Mouse (Mus musculus) myocyte (in vitro differentiated cells): ENCODE results near the gene Rbp1. TPM values are rescaled to one million over a fixed set of nuclear protein-coding genes. Genes with fewer than 3 reads are reported as not detected.

ENCODE experiments used
- H3K27me3 ChIP-seq: one replicate; pipeline ENCODE4 v1.6.1; 2011; ENCODE audit not compliant: control insufficient read depth, insufficient read depth, insufficient read length
- H3K36me3 ChIP-seq: one replicate; pipeline ENCODE4 v1.6.1; 2011; ENCODE audit not compliant: control insufficient read depth, insufficient read depth
- H3K4me2 ChIP-seq: one replicate; pipeline ENCODE4 v1.6.1; 2011; ENCODE audit warnings: low read depth, control low read depth
- H3K4me3 ChIP-seq: one replicate; pipeline ENCODE4 v1.5.1; 2011; ENCODE audit warnings: mild to moderate bottlenecking, control low read depth, moderate library complexity
- H3K79me2 ChIP-seq: one replicate; pipeline ENCODE4 v1.6.1; 2011; ENCODE audit not compliant: control insufficient read depth, insufficient read depth
- H3ac ChIP-seq: one replicate; pipeline ENCODE4 v1.6.1; 2011; ENCODE audit not compliant: control insufficient read depth, insufficient read length
- CEBPB ChIP-seq: IDR thresholded peaks from 2 replicates; pipeline ENCODE4 v1.6.1; 2011; ENCODE audit warnings: mild to moderate bottlenecking, moderate library complexity; ENCODE audit not compliant: poor library complexity, insufficient read depth, severe bottlenecking
- E2F4 ChIP-seq: IDR thresholded peaks from one replicate; pipeline ENCODE4 v1.6.1; 2011; ENCODE audit warnings: mild to moderate bottlenecking, control low read depth, moderate library complexity; ENCODE audit not compliant: insufficient read depth
- MAX ChIP-seq: IDR thresholded peaks from one replicate; pipeline ENCODE4 v1.6.1; 2011; ENCODE audit warnings: low read depth, mild to moderate bottlenecking, control low read depth
- MYOD1 ChIP-seq, 3 experiments: IDR thresholded peaks; one replicate each; pipeline ENCODE4 v1.6.1; 2011; ENCODE audit warnings: control low read depth in 2 of 3, low read depth in 2 of 3, mild to moderate bottlenecking in 2 of 3, moderate library complexity in 1 of 3; ENCODE audit not compliant: insufficient read length in 2 of 3, control insufficient read depth in 1 of 3
- MYOG ChIP-seq, 3 experiments: IDR thresholded peaks; one replicate each; pipeline ENCODE4 v1.6.1; 2011; ENCODE audit warnings: control low read depth in 2 of 3, low read depth in 2 of 3, mild to moderate bottlenecking in 2 of 3; ENCODE audit not compliant: insufficient read length in 2 of 3, control insufficient read depth in 1 of 3, insufficient read depth in 1 of 3
- POLR2A ChIP-seq: IDR thresholded peaks from one replicate; pipeline ENCODE4 v1.6.1; 2011; ENCODE audit warnings: low read depth, mild to moderate bottlenecking, control low read depth, moderate library complexity; ENCODE audit not compliant: insufficient read length
- POLR2AphosphoS2 ChIP-seq: IDR thresholded peaks from one replicate; pipeline ENCODE4 v1.6.1; 2011; ENCODE audit warnings: low read depth, control low read depth; ENCODE audit not compliant: insufficient read length
- REST ChIP-seq: IDR thresholded peaks from one replicate; pipeline ENCODE4 v1.6.1; 2011; ENCODE audit warnings: mild to moderate bottlenecking, control low read depth, moderate library complexity; ENCODE audit not compliant: insufficient read depth, insufficient read length
- SRF ChIP-seq: IDR thresholded peaks from one replicate; pipeline ENCODE4 v1.6.1; 2011; ENCODE audit warnings: low read depth; ENCODE audit not compliant: control insufficient read depth, insufficient read length
- TCF12 ChIP-seq: IDR thresholded peaks from one replicate; pipeline ENCODE4 v1.6.1; 2011; ENCODE audit warnings: mild to moderate bottlenecking, control low read depth; ENCODE audit not compliant: poor library complexity, insufficient read depth, severe bottlenecking
- TCF3 ChIP-seq: IDR thresholded peaks from one replicate; pipeline ENCODE4 v1.6.1; 2011; ENCODE audit warnings: low read depth, control low read depth; ENCODE audit not compliant: insufficient read length
- USF1 ChIP-seq: IDR thresholded peaks from one replicate; pipeline ENCODE4 v1.6.1; 2011; ENCODE audit warnings: low read depth, mild to moderate bottlenecking, control low read depth, moderate library complexity
- polyA plus RNA-seq: library from polyadenylated mRNA; unstranded; fragments of >200 nt; fragmentation: generic; extraction: Trizol; gene quantifications from one replicate; pipeline ENCODE4 v1.2.1, GENCODE M21; 2012; ENCODE audit warnings: missing spikeins

Rbp1 gene
- polyA plus RNA-seq, 1 experiment: 4.4 TPM

GRCm38 (mm10) chr9:98409137-98409536 lies 13.6 kb upstream of the Rbp1 start:
- TF ChIP-seq E2F4 (no peak), SRF (no peak), MYOD1 (IDR thresholded peaks at IDR 0.05; ENCODE audit: control insufficient read depth in 1 of 3, insufficient read length in 2 of 3, low read depth in 2 of 3) (no peak), POLR2AphosphoS2 (no peak), TCF3 (no peak), MYOG (IDR thresholded peaks at IDR 0.05; ENCODE audit: control insufficient read depth in 1 of 3, insufficient read depth in 1 of 3, insufficient read length in 2 of 3, low read depth in 2 of 3) (no peak), CEBPB (no peak), USF1 (no peak), REST (no peak)
- H3K79me2 ChIP-seq: no peaks in the 10 kb centered on the region

GRCm38 (mm10) chr9:98415427-98415826 lies 7.3 kb upstream of the Rbp1 start:
- TF ChIP-seq MYOG (IDR thresholded peaks at IDR 0.05; ENCODE audit: control insufficient read depth in 1 of 3, insufficient read depth in 1 of 3, insufficient read length in 2 of 3, low read depth in 2 of 3): no peak
- TF ChIP-seq REST: no peak
- Histone ChIP-seq H3ac (no peak overlapping the region), H3K79me2 (no peaks in the 10 kb centered on the region), H3K36me3 (no peaks in the 10 kb centered on the region), H3K4me3 (no peak overlapping the region), H3K27me3 (peaks cover 11% of the 10 kb centered on the region), H3K4me2 (no peak overlapping the region)

More at GRCm38 (mm10) chr9:98409137-98409536, 13.6 kb upstream of the Rbp1 start:
- Histone ChIP-seq H3ac (no peak overlapping the region), H3K4me2 (no peak overlapping the region), H3K27me3 (peaks cover 3% of the 10 kb centered on the region), H3K4me3 (no peak overlapping the region), H3K36me3 (no peaks in the 10 kb centered on the region)

GRCm38 (mm10) chr9:98417919-98418318 lies 4.8 kb upstream of the Rbp1 start:
- Histone ChIP-seq H3K36me3 (no peaks in the 10 kb centered on the region), H3ac (no peak overlapping the region), H3K79me2 (no peaks in the 10 kb centered on the region), H3K4me2 (no peak overlapping the region), H3K27me3 (peaks cover 11% of the 10 kb centered on the region), H3K4me3 (no peak overlapping the region)
- no peak for TF ChIP-seq MYOG (IDR thresholded peaks at IDR 0.05; ENCODE audit: control insufficient read depth in 1 of 3, insufficient read depth in 1 of 3, insufficient read length in 2 of 3, low read depth in 2 of 3)
- no peak for TF ChIP-seq REST
- TF ChIP-seq POLR2AphosphoS2: no peak
- TF ChIP-seq USF1: no peak
- TF ChIP-seq POLR2A: no peak
- TF ChIP-seq CEBPB: no peak
- TF ChIP-seq MAX: no peak
- no peak for TF ChIP-seq MYOD1 (IDR thresholded peaks at IDR 0.05; ENCODE audit: control insufficient read depth in 1 of 3, insufficient read length in 2 of 3, low read depth in 2 of 3)

- H3K27me3 ChIP-seq: peaks cover 11% of the 10 kb centered on the region
Observed at GRCm38 (mm10) chr9:98418346-98418745, 4.4 kb upstream of the Rbp1 start.

GRCm38 (mm10) chr9:98420666-98421065 lies 2.1 kb upstream of the Rbp1 start:
- H3K27me3 ChIP-seq: peaks cover 4% of the 10 kb centered on the region
- H3K36me3 ChIP-seq: no peaks in the 10 kb centered on the region
- H3ac ChIP-seq: no peak overlapping the region
- H3K79me2 ChIP-seq: no peaks in the 10 kb centered on the region
- H3K4me2 ChIP-seq: no peak overlapping the region
- H3K4me3 ChIP-seq: no peak overlapping the region
- TF ChIP-seq TCF3 (no peak), MYOG (IDR thresholded peaks at IDR 0.05; ENCODE audit: control insufficient read depth in 1 of 3, insufficient read depth in 1 of 3, insufficient read length in 2 of 3, low read depth in 2 of 3) (no peak), TCF12 (no peak), POLR2A (no peak), SRF (no peak), CEBPB (no peak), MYOD1 (IDR thresholded peaks at IDR 0.05; ENCODE audit: control insufficient read depth in 1 of 3, insufficient read length in 2 of 3, low read depth in 2 of 3) (no peak)

More at GRCm38 (mm10) chr9:98418346-98418745, 4.4 kb upstream of the Rbp1 start:
- no peaks in the 10 kb centered on the region for H3K79me2 ChIP-seq
- H3K36me3 ChIP-seq: no peaks in the 10 kb centered on the region
- no peak overlapping the region for H3K4me3 ChIP-seq
- H3K4me2 ChIP-seq: no peak overlapping the region
- TF ChIP-seq CEBPB (no peak), REST (no peak), POLR2A (no peak), USF1 (no peak), MYOD1 (IDR thresholded peaks at IDR 0.05; ENCODE audit: control insufficient read depth in 1 of 3, insufficient read length in 2 of 3, low read depth in 2 of 3) (no peak), SRF (no peak), E2F4 (no peak), TCF3 (no peak), MAX (no peak)
- H3ac ChIP-seq: no peak overlapping the region
